Mouse (Mus musculus): ENCODE measurements around the gene Plekhm2. TPM values are rescaled to one million over a fixed set of nuclear protein-coding genes. Genes with fewer than 3 reads are reported as not detected.

The Plekhm2 gene
- polyA plus RNA-seq, 1 experiment = 55.0 TPM

DNA sequence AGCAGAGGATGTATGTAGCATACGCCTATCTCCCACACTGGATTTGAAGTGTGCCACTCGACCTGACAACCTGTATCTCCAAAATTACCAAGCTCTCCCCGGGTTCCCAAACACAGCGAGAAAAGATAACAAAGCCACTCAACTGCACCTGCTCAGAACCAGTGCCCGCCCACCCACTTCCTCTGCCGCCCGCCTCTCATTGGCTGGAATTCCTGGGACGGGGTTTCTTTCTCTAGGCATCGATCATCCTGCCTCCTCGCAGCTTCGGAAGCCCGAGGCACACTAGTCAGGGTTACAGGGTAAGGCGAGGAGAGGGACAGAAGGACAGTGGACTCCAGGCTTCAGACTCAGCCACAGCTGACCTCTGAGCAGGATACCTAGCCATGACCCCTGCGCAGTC lies 36.0 kb downstream of the Plekhm2 start:
- TF ChIP-seq POLR2A (IDR thresholded peaks at IDR 0.05; ENCODE audit: borderline replicate concordance, extremely low read depth, insufficient read depth, insufficient read length, poor library complexity, severe bottlenecking) = no peak
- no peak for TF ChIP-seq CTCF (IDR thresholded peaks at IDR 0.05; ENCODE audit: borderline replicate concordance, extremely low read depth, insufficient read depth, insufficient read length)
- DNase-seq (ENCODE audit: low read depth) = no peak

- no peak for DNase-seq (ENCODE audit: low read depth)
- TF ChIP-seq POLR2A (IDR thresholded peaks at IDR 0.05; ENCODE audit: borderline replicate concordance, extremely low read depth, insufficient read depth, insufficient read length, poor library complexity, severe bottlenecking) (no peak), CTCF (IDR thresholded peaks at IDR 0.05; ENCODE audit: borderline replicate concordance, extremely low read depth, insufficient read depth, insufficient read length) (no peak)
Observed at GRCm38 (mm10) chr4:141627502-141627901, 37.2 kb downstream of the Plekhm2 start.

GRCm38 (mm10) chr4:141625774-141626550 lies 38.7 kb downstream of the Plekhm2 start:
- no peak for TF ChIP-seq CTCF (IDR thresholded peaks at IDR 0.05; ENCODE audit: borderline replicate concordance, extremely low read depth, insufficient read depth, insufficient read length)
- no peak for TF ChIP-seq POLR2A (IDR thresholded peaks at IDR 0.05; ENCODE audit: borderline replicate concordance, extremely low read depth, insufficient read depth, insufficient read length, poor library complexity, severe bottlenecking)
- DNase-seq (ENCODE audit: low read depth) = no peak

DNA sequence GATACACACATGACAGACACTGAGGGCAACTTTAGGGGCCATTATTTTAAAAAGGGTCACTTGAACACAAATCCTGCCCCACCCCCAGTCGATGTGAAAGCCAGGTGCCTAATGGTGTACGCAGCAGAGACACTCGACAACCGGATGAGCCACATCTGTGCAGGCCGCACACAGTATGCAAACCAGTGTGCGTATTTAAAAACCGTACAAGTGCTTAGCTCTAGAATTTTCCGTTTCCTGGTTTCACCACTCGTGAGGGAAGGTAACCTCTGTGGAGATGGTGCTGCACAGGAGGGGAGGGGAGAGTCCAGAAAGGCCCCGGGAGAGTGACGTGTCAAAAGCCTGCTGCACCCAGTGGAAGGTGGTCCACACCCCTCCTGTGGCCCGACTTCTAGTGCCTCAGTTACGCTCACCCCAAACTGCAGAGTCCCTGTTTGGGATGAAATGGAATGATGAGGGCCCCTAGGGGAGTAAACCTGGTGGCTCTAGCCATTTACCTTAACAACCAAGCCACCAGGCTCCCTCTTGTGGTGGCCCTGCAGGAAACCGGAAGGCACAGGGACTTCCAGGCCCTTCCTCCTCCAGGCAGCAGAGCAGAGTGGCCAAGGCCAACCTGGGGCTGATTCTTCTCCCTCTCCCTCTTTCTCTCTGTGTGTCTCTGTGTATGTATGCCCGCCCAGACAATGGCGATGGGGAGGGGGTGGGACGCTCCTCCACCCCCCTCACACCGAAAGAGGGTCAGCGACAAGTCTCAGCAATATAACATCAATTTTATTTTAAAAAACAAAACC lies 39.5 kb downstream of the Plekhm2 start:
- TF ChIP-seq POLR2A (IDR thresholded peaks at IDR 0.05; ENCODE audit: borderline replicate concordance, extremely low read depth, insufficient read depth, insufficient read length, poor library complexity, severe bottlenecking) (no peak), CTCF (IDR thresholded peaks at IDR 0.05; ENCODE audit: borderline replicate concordance, extremely low read depth, insufficient read depth, insufficient read length) (peak; percentile 58)
- DNase-seq (ENCODE audit: low read depth) = peak; percentile 30

DNA sequence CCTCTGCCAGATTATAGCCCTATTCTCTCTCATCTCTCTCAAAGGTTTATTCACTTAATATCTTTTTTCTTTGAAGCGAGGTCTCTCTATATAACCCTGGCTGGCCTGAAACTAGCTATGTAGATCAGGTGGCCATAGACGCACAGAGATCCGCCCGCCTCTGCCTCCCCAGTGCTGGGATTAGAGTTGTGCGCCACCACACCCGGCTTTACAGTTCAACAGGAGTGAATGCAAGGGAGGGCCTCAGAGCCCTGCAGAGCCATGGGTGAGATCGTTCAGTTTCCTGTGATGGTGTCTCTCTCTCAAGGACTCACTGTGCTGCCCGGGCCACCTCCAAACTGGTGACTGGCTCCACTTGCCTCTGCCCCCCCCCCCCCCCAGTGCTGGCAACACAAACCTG lies 40.6 kb downstream of the Plekhm2 start:
- no peak for DNase-seq (ENCODE audit: low read depth)
- no peak for TF ChIP-seq CTCF (IDR thresholded peaks at IDR 0.05; ENCODE audit: borderline replicate concordance, extremely low read depth, insufficient read depth, insufficient read length)

- TF ChIP-seq CTCF (IDR thresholded peaks at IDR 0.05; ENCODE audit: borderline replicate concordance, extremely low read depth, insufficient read depth, insufficient read length) (no peak), POLR2A (IDR thresholded peaks at IDR 0.05; ENCODE audit: borderline replicate concordance, extremely low read depth, insufficient read depth, insufficient read length, poor library complexity, severe bottlenecking) (no peak)
- peak; percentile 15 for DNase-seq (ENCODE audit: low read depth)
Observed at GRCm38 (mm10) chr4:141623666-141624065, 41.0 kb downstream of the Plekhm2 start, which contains the start of gene Slc25a34. Slc25a34 (minus strand) TSS chr4:141623821.

- no peak for DNase-seq (ENCODE audit: low read depth)
- TF ChIP-seq POLR2A (IDR thresholded peaks at IDR 0.05; ENCODE audit: borderline replicate concordance, extremely low read depth, insufficient read depth, insufficient read length, poor library complexity, severe bottlenecking) (no peak), CTCF (IDR thresholded peaks at IDR 0.05; ENCODE audit: borderline replicate concordance, extremely low read depth, insufficient read depth, insufficient read length) (no peak)
Observed at GRCm38 (mm10) chr4:141623037-141623436, 41.7 kb downstream of the Plekhm2 start.

DNA sequence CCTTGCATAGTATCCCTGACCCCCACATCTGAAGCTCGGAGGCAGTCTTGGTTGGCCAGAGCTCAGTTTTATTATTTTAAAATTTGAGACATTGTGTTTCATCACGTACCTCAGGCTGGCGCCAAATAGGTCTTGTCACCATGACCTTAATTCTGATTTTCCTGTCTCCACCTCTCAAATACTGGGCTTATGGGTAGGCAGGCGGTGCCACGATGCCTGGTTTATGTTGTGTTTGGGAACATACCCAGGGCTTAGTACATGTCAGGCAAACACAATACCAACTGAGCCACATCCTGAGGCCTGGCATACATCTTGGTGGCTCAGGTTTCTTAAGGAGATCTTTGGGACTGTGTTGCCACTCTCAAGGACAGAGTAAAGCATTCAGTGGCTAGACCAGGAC lies 42.1 kb downstream of the Plekhm2 start:
- TF ChIP-seq CTCF (IDR thresholded peaks at IDR 0.05; ENCODE audit: borderline replicate concordance, extremely low read depth, insufficient read depth, insufficient read length) = no peak
- TF ChIP-seq POLR2A (IDR thresholded peaks at IDR 0.05; ENCODE audit: borderline replicate concordance, extremely low read depth, insufficient read depth, insufficient read length, poor library complexity, severe bottlenecking) = no peak
- no peak for DNase-seq (ENCODE audit: low read depth)

DNA sequence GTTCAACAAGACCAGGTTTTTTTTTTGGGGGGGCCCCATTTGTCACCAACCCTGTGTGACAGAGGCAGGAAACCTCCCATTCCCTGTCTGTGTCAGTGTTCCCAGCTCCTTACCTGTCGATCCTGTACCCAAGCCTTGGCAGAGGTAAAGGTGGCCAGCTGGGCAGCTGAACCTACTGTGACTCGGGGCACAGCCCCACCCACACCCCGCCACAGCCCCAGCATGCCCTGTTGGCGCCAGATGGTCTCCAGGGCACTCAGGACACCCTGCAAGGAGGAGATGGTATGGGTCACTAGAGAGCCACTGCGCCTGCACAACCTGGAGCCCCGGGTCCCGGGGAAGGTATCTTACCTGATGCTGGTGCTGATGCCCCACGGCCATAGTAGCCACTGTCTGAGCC lies 42.6 kb downstream of the Plekhm2 start:
- no peak for TF ChIP-seq POLR2A (IDR thresholded peaks at IDR 0.05; ENCODE audit: borderline replicate concordance, extremely low read depth, insufficient read depth, insufficient read length, poor library complexity, severe bottlenecking)
- TF ChIP-seq CTCF (IDR thresholded peaks at IDR 0.05; ENCODE audit: borderline replicate concordance, extremely low read depth, insufficient read depth, insufficient read length) = no peak
- no peak for DNase-seq (ENCODE audit: low read depth)

GRCm38 (mm10) chr4:141621297-141621696 lies 43.4 kb downstream of the Plekhm2 start:
- no peak for DNase-seq (ENCODE audit: low read depth)
- TF ChIP-seq POLR2A (IDR thresholded peaks at IDR 0.05; ENCODE audit: borderline replicate concordance, extremely low read depth, insufficient read depth, insufficient read length, poor library complexity, severe bottlenecking) (no peak), CTCF (IDR thresholded peaks at IDR 0.05; ENCODE audit: borderline replicate concordance, extremely low read depth, insufficient read depth, insufficient read length) (no peak)

- no peak for DNase-seq (ENCODE audit: low read depth)
- TF ChIP-seq CTCF (IDR thresholded peaks at IDR 0.05; ENCODE audit: borderline replicate concordance, extremely low read depth, insufficient read depth, insufficient read length) (no peak), POLR2A (IDR thresholded peaks at IDR 0.05; ENCODE audit: borderline replicate concordance, extremely low read depth, insufficient read depth, insufficient read length, poor library complexity, severe bottlenecking) (no peak)
Observed at GRCm38 (mm10) chr4:141619299-141619883, 45.3 kb downstream of the Plekhm2 start.
